Mouse (Mus musculus) embryonic facial prominence, embryonic 13.5 days (tissue): ENCODE measurements around the gene Faf1. TPM values are rescaled to one million over a fixed set of nuclear protein-coding genes. Genes with fewer than 3 reads are reported as not detected.

Experiments
- ATAC-seq: fragments of 200-750 bp; cut with Nextera tagmentation; 2 replicates; pipeline ENCODE4 v1.8.0; 2017; ENCODE audit warnings: low read depth; ENCODE audit not compliant: insufficient number of reproducible peaks, insufficient read depth, low FRiP score, low TSS enrichment
- H3K27ac ChIP-seq: fragments of 300-500 bp; sonication (generic); 2 replicates; pipeline ENCODE4 v1.5.1; 2015; ENCODE audit warnings: moderate library complexity, mild to moderate bottlenecking, inconsistent platforms
- H3K27me3 ChIP-seq: fragments of 300-500 bp; sonication (generic); 2 replicates; pipeline ENCODE4 v1.6.1; 2015; ENCODE audit warnings: mild to moderate bottlenecking, inconsistent platforms
- H3K36me3 ChIP-seq: fragments of 300-500 bp; sonication (generic); 2 replicates; pipeline ENCODE4 v1.6.1; 2015; ENCODE audit warnings: mild to moderate bottlenecking, inconsistent platforms
- H3K4me1 ChIP-seq: fragments of 300-500 bp; sonication (generic); 2 replicates; pipeline ENCODE4 v1.6.1; 2015; ENCODE audit warnings: inconsistent platforms
- H3K4me2 ChIP-seq: fragments of 300-500 bp; sonication (generic); 2 replicates; pipeline ENCODE4 v1.6.1; 2015; ENCODE audit warnings: moderate library complexity, mild to moderate bottlenecking, inconsistent platforms
- H3K4me3 ChIP-seq: fragments of 300-500 bp; sonication (generic); 2 replicates; pipeline ENCODE4 v1.5.1; 2015; ENCODE audit warnings: mild to moderate bottlenecking, inconsistent platforms
- H3K9ac ChIP-seq: fragments of 300-500 bp; sonication (generic); 2 replicates; pipeline ENCODE4 v1.6.1; 2015; ENCODE audit warnings: mild to moderate bottlenecking, inconsistent platforms
- H3K9me3 ChIP-seq: fragments of 300-500 bp; sonication (generic); 2 replicates; pipeline ENCODE4 v1.6.1; 2016; ENCODE audit warnings: inconsistent platforms
- WGBS: fragments of 180-500 bp; shearing (Covaris S2); methylation state at CpG from one replicate; pipeline ENCODE4 v1.1.7; 2015; ENCODE audit warnings: mixed read lengths; 5-methylcytosine and 5-hydroxymethylcytosine counted together
- polyA plus RNA-seq: library from polyadenylated mRNA; unstranded; fragments of >200 nt; fragmentation: Nextera tagmentation; extraction: Ambion mirVana; gene quantifications from 2 replicates; pipeline ENCODE4 v1.2.1, GENCODE M21; 2015

The Faf1 gene
- polyA plus RNA-seq, 1 experiment from 2014 or later: 27.5 TPM

DNA sequence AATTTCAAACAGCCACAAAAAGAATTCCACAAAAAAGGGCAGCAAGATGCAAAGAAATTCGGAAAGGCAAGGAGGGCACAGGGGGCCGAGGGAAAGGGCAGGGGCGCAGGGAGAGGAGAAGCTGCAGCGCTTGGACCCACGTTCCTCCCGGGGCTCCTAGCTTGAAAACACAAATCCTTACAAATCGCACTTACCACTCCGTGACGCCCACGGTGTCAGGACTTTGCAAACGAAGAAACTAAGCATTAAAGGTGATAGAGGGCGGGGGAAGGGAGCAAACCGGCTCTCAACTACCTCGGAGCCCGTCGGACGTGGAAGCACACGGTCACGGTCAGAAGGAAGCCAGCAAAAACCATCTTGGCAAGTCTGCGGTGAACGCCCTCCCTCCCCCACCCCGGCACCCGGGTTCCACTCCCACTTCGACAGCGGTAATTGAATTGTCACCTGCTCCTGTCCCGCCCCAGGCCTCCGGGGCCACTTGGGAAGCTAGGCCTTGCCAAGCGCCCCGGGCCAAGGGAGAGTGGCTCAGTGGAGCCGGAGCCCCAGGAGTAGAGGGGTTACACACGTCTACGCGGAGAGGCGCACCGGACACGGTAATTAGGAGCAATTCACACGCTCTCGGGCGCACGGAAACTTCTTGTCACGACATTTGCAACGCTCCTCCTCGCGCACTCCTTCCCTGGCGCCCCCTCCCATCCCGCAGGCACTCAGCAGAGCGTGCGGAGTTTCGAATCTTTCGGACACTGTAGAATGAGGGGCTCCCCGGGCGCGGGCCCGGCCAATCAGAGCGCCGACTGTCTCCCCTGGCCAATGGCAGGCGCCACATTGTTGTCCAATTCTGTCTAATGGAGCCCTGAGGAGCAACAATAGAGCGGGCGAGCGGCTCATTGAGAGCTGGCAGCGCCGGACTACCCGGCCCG lies 301.0 kb downstream of the Faf1 start, which contains the start of gene Dmrta2:
Gene Dmrta2 (plus strand): TSS at position 906 of the 920 bp plus-strand sequence.
- ATAC-seq: peak; percentile 72
- no peaks in the 10 kb centered on the region for H3K36me3 ChIP-seq
- H3K27ac ChIP-seq: no peak within 1 kb of the TSS
- no peaks in the 10 kb centered on the region for H3K9me3 ChIP-seq
- H3K9ac ChIP-seq: peak within 1 kb of the TSS; percentile 65
- H3K4me2 ChIP-seq: peak within 1 kb of the TSS; percentile 66
- WGBS: under 1% methylated on average over 63 of the region's 64 CpGs
- H3K27me3 ChIP-seq: peaks cover 100% of the 10 kb centered on the region
- peak within 1 kb of the TSS; percentile 47 for H3K4me3 ChIP-seq
- H3K4me1 ChIP-seq: peaks cover 39% of the 10 kb centered on the region

DNA sequence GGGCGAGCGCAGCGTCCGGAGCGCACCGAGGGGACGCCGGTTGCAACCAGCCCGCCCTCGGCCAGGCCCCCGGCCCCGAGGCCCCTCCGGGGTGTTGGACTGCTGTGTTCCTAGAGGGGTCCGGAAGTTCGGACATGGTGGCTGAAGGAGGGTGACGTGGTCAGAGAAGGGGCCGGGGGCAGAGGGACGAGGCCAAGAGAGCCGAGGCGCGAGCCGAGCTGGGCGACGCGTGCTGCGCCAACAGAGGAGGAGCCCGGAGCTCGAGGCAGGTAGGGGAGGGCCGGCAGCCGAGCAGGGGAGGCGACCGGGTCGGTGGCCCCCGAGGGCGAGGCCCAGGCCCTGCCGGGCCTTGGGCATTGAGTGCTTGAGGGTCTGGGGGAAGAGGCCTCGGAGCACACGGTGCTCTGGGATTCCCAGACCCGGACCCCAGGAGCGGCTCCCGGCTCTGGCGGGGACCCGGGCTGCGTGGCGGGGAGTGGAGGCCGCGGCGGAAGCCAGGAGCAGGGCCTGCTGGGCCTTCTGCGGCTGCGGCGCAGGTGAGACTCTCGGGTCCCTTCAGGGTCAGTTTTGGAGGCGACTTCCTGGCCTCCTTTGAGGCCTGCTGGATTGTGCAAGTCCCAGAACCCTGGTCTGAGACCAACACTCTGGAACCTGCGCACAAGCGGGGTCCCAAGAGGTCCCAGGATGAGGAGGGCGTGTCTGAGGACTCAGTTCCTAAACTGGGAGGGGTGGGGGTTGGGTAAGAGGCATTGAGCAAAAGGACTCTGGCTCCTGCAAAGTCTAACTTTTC lies 301.9 kb downstream of the Faf1 start:
- Histone ChIP-seq H3K27me3 (peaks cover 99% of the 10 kb centered on the region), H3K9me3 (no peaks in the 10 kb centered on the region), H3K4me1 (peaks cover 40% of the 10 kb centered on the region), H3K9ac (peak overlapping the region; percentile 65), H3K27ac (no peak overlapping the region), H3K4me3 (peak overlapping the region; percentile 47), H3K4me2 (peak overlapping the region; percentile 66), H3K36me3 (no peaks in the 10 kb centered on the region)
- 1% methylated on average over 56 of the region's 56 CpGs for WGBS
- ATAC-seq: 0 out of 2 replicates have a peak, but pooled peaks have one; percentile 5

DNA sequence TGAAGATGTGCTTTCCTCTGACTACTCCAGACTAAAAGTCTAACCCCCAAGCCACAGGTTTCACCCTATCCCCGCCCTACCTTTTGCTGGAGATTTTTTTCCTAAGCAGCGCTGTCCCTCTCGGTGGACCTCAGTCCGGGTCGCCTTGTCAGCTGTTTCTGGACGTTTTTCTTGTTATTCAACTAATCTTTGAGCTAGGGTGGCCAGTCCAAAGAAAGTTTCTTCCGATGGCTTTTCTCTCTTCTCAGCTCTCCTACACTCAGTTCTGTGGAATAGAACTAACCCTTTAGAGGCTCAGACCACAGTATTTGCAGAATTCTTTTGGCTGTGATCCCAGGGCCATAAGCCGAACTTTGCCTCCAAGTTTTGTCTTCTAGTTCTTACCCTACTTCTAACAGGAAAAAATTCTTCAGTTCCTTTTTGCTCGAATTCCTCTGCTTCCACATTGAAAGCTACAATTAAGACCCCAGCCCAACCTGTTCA lies 302.5 kb downstream of the Faf1 start:
- peaks cover 99% of the 10 kb centered on the region for H3K27me3 ChIP-seq
- 2% methylated on average over 9 of the region's 9 CpGs for WGBS
- H3K9ac ChIP-seq: no peak overlapping the region
- no peaks in the 10 kb centered on the region for H3K9me3 ChIP-seq
- H3K4me3 ChIP-seq: peak overlapping the region; percentile 47
- peak overlapping the region; percentile 66; the same call in 1 of the 2 replicates for H3K4me2 ChIP-seq
- no peak overlapping the region for H3K27ac ChIP-seq
- H3K4me1 ChIP-seq: peaks cover 46% of the 10 kb centered on the region
- no peak for ATAC-seq
- H3K36me3 ChIP-seq: no peaks in the 10 kb centered on the region

DNA sequence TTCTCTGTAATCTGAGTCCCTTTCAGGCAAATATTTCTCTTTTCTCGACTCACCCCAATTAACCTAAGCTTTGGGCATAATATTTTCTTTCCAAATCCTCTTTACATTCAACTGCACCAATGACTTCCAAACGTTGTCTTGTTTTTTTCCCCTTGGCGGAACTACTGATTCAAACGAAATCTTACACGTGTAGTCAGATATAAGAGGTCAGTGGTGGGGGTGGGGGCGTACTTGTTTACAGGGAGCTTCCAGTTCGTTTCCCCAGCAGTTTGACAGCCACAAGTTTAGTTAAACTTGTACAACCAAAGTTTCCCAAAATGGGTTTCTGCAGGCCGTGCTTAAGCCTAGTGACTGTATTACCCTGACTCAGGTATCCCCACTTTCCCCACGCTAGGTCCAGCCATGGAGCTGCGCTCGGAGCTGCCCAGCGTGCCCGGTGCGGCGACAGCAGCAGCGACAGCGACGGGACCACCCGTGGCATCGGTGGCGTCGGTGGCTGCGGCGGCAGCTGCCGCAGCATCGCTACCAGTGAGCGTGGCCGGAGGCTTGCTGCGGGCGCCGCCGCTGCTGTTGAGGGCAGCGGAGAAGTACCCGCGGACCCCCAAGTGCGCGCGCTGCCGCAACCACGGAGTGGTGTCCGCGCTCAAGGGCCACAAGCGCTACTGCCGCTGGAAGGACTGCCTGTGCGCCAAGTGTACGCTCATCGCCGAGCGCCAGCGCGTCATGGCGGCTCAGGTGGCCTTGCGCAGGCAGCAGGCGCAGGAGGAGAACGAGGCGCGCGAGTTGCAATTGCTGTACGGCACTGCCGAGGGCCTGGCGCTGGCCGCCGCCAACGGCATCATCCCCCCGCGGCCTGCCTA lies 303.3 kb downstream of the Faf1 start:
- 2% methylated on average over 66 of the region's 66 CpGs for WGBS
- peaks cover 44% of the 10 kb centered on the region for H3K4me1 ChIP-seq
- peak overlapping the region; percentile 53 for H3K4me2 ChIP-seq
- H3K36me3 ChIP-seq: no peaks in the 10 kb centered on the region
- H3K4me3 ChIP-seq: peak overlapping the region; percentile 47
- peak overlapping the region; percentile 46; the same call in 1 of the 2 replicates for H3K9ac ChIP-seq
- no peaks in the 10 kb centered on the region for H3K9me3 ChIP-seq
- peaks cover 99% of the 10 kb centered on the region for H3K27me3 ChIP-seq
- ATAC-seq: no peak
- H3K27ac ChIP-seq: no peak overlapping the region

DNA sequence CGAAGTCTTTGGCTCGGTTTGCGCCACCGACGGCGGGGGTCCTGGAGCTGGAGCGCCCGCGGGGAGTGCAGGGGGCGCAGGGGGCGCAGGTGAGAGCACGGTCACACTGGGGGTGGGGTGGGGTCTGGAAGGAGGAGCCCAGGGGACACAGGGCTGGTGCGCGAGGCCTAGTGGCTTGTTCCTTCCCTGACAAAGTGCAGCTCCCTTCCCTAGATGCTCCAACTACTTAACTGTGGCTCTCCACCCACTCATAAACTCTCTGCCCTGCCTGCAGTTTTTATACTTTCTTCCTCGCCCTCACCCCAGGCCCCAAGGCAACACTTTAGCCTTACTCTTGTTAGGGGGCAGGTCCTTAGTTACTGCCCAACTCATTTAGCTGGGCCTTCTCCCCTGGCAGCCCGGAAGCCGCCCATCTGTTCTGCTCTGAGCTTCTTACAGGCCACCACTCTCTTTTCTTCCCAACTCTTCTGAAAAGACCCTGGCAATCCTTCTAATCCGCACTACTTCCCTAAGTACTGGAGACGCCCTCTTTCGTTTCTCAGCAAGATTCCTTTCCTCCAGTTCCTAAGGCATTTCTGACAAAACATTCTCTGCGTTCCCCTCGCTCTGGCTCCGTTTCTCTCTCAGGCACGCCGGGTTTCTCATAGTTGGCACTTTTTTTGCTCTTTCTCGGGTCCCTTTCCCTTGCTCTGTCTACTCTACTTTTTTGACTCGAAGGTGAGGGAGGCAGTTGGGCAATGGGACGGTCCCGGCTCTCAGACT lies 304.1 kb downstream of the Faf1 start:
- no peak overlapping the region for H3K27ac ChIP-seq
- peak overlapping the region; percentile 53 for H3K4me2 ChIP-seq
- WGBS: 4% methylated on average over 29 of the region's 29 CpGs
- H3K27me3 ChIP-seq: peaks cover 99% of the 10 kb centered on the region
- no peaks in the 10 kb centered on the region for H3K9me3 ChIP-seq
- H3K4me3 ChIP-seq: peak overlapping the region; percentile 47
- ATAC-seq: no peak
- peaks cover 43% of the 10 kb centered on the region for H3K4me1 ChIP-seq
- peak overlapping the region; percentile 46; the same call in 1 of the 2 replicates for H3K9ac ChIP-seq
- H3K36me3 ChIP-seq: no peaks in the 10 kb centered on the region

DNA sequence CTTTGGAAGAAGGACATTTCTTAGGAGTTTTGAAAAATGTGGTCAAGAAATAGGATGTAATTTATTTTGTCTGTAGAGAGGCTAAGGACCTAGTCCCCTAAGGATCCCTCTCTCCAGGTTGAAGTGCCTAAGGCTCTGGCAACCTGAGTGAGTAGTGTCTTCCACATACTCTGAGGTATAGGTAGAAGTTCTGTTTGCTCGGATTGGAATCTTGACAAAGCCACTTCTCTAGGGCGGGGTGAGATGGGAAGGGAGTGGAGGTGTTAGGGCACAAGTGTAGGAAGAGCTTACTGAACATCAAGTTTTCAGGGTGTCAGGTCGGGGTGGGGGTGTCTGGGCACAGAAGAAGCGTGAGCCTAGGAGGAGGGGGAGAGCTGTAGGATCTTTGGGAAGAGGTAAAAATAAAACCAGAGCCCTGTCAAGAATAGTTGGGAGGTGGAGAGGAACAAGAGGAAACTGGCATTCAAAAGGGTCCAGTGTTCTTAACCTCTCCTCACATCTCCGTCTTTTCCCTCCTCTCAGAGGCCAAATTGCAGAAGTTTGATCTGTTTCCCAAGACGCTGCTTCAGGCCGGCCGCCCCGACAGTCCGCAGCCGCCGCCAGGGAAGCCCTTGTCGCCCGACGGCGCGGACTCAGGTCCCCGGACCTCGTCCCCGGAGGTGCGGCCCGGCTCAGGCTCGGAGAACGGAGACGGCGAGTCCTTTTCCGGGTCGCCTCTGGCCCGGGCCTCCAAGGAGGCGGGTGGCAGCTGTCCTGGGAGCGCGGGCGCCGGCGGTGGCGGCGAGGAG lies 304.9 kb downstream of the Faf1 start:
- no peak overlapping the region for H3K27ac ChIP-seq
- H3K4me1 ChIP-seq: peaks cover 43% of the 10 kb centered on the region
- H3K36me3 ChIP-seq: no peaks in the 10 kb centered on the region
- peaks cover 99% of the 10 kb centered on the region for H3K27me3 ChIP-seq
- peak overlapping the region; percentile 64 for H3K4me2 ChIP-seq
- H3K9me3 ChIP-seq: no peaks in the 10 kb centered on the region
- 2% methylated on average over 37 of the region's 37 CpGs for WGBS
- H3K9ac ChIP-seq: peak overlapping the region; percentile 66
- ATAC-seq: no peak
- peak overlapping the region; percentile 44 for H3K4me3 ChIP-seq

DNA sequence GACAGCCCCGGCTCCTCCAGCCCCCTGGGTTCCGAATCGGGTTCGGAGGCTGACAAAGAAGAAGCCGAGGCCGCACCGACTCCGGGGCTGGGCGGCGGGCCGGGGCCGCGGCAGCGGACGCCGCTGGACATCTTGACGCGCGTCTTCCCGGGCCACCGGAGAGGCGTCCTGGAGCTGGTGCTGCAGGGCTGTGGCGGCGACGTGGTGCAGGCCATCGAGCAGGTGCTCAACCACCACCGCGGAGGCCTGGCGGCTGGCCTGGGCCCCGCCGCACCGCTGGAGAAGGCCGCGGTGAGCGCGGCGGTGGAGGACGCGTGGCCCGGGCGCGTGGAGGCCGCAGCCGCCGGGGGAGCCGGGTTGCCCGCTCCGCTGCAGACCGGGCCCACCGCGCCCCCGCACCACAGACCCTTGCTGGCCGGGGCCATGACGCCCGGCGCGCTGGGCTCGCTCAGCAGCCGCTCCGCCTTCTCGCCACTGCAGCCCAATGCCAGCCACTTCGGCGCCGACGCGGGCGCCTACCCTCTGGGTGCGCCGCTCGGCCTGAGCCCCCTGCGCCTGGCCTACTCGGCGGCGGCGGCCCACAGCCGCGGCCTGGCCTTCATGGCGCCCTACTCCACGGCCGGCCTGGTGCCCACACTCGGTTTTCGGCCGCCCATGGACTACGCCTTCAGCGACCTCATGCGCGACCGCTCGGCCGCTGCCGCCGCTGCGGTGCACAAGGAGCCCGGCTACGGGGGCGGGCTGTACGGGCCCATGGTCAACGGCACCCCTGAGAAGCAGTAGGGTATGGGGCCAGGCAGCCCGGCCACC lies 305.7 kb downstream of the Faf1 start:
- Histone ChIP-seq H3K4me3 (peak overlapping the region; percentile 44), H3K4me1 (peaks cover 42% of the 10 kb centered on the region), H3K9ac (peak overlapping the region; percentile 66), H3K27ac (no peak overlapping the region), H3K36me3 (no peaks in the 10 kb centered on the region), H3K27me3 (peaks cover 99% of the 10 kb centered on the region), H3K9me3 (no peaks in the 10 kb centered on the region), H3K4me2 (peak overlapping the region; percentile 64)
- WGBS: under 1% methylated on average over 95 of the region's 99 CpGs
- no peak for ATAC-seq

DNA sequence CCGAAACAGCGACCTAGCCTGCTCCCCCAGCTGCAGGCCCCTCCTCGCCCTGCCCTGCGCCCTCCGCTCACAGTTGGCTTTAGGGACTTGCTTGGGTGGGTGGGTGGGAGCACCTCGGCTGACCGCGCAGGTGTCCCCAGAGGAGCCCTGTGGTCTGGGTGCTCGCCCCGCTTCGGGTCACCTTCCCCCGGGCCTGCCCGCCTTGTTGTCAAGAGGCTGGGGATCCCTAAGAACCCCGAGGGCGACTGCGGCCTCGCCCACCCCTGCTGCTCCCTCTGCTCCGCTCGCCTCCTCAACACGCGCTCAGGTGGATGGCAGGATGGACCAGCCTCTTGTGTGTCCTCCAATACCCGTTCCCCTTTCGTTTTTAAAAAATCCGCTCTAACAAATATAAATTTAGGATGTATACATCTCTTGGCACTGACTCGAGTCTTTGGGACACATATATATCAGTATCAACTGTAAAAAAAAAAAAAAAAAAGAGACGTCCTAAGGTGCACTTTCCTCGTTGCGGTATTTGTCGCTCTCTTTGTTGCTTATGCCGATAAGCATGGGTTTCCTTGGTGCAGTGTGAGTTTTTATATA lies 306.4 kb downstream of the Faf1 start:
- Histone ChIP-seq H3K9ac (peak overlapping the region; percentile 66), H3K4me2 (peak overlapping the region; percentile 64), H3K27me3 (peaks cover 99% of the 10 kb centered on the region), H3K4me3 (peak overlapping the region; percentile 44), H3K9me3 (no peaks in the 10 kb centered on the region), H3K27ac (no peak overlapping the region), H3K4me1 (peaks cover 35% of the 10 kb centered on the region), H3K36me3 (no peaks in the 10 kb centered on the region)
- WGBS: 9% methylated on average over 30 of the region's 30 CpGs
- ATAC-seq: no peak
